Mouse (Mus musculus): ENCODE results near the gene Tfip11. TPM values are rescaled to one million over a fixed set of nuclear protein-coding genes. Genes with fewer than 3 reads are reported as not detected.
A peak's percentile ranks its signal among the peaks of the same experiment; 100 is the strongest.

The Tfip11 gene
- polyA plus RNA-seq, 1 experiment from 2014 or later = 27.1 TPM

- Histone ChIP-seq H3K4me2 (no peak overlapping the region), H3K27ac (ENCODE audit: low read depth) (no peak overlapping the region), H3K4me3 (ENCODE audit: low read depth, low read length) (no peak overlapping the region), H3K4me1 (ENCODE audit: insufficient read depth) (no peaks in the 10 kb centered on the region), H3K36me3 (ENCODE audit: insufficient read depth) (peaks cover 69% of the 10 kb centered on the region), H3K9ac (no peak overlapping the region), H3K27me3 (ENCODE audit: insufficient read depth, low read length) (no peaks in the 10 kb centered on the region), H3K9me3 (ENCODE audit: low read depth, low read length) (no peaks in the 10 kb centered on the region)
- no peak for TF ChIP-seq CTCF (IDR thresholded peaks at IDR 0.05; ENCODE audit: low read depth)
- WGBS = 74% methylated on average over 7 of the region's 7 CpGs
- DNase-seq (no peak), ATAC-seq (ENCODE audit: insufficient read depth) (no peak)
Observed at GRCm38 (mm10) chr5:112371933-112372332, 45.8 kb downstream of the Tfip11 start.

GRCm38 (mm10) chr5:112376111-112376510 is 50.0 kb downstream of the Tfip11 start:
- TF ChIP-seq CTCF (IDR thresholded peaks at IDR 0.05; ENCODE audit: low read depth) = no peak
- no peak overlapping the region for H3K27ac ChIP-seq (ENCODE audit: low read depth)
- DNase-seq = no peak
- H3K9ac ChIP-seq = no peak overlapping the region
- H3K4me3 ChIP-seq (ENCODE audit: low read depth, low read length) = no peak overlapping the region
- no peaks in the 10 kb centered on the region for H3K9me3 ChIP-seq (ENCODE audit: low read depth, low read length)
- 86% methylated on average over 4 of the region's 4 CpGs for WGBS
- no peaks in the 10 kb centered on the region for H3K4me1 ChIP-seq (ENCODE audit: insufficient read depth)
- no peak for ATAC-seq (ENCODE audit: insufficient read depth)
- no peaks in the 10 kb centered on the region for H3K27me3 ChIP-seq (ENCODE audit: insufficient read depth, low read length)
- H3K4me2 ChIP-seq = no peak overlapping the region
- H3K36me3 ChIP-seq (ENCODE audit: insufficient read depth) = peaks cover 46% of the 10 kb centered on the region

DNA sequence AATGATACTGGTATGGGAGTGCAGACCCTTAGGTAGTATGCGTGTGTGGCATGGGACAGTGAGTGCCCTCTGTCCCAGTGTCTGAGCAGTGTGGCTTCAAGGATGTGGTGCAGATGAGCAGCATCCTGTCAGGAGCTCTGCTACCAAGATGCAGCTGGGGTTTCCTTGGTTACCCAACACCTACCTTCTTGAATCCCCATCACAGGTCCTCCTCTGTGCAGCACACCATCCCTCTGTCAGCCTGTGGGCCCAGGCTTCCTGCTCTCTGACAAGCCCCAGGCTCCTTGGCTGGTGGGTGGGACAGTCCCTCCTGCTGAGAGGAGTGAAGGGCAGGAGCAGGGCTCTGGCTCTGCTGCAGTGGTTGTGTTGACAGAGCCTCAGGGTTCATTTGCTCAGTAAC is 51.2 kb downstream of the Tfip11 start:
- no peak overlapping the region for H3K4me3 ChIP-seq (ENCODE audit: low read depth, low read length)
- WGBS = 87% methylated on average over 1 of the region's 1 CpGs
- no peaks in the 10 kb centered on the region for H3K9me3 ChIP-seq (ENCODE audit: low read depth, low read length)
- H3K9ac ChIP-seq = no peak overlapping the region
- H3K36me3 ChIP-seq (ENCODE audit: insufficient read depth) = peaks cover 41% of the 10 kb centered on the region
- H3K27me3 ChIP-seq (ENCODE audit: insufficient read depth, low read length) = no peaks in the 10 kb centered on the region
- DNase-seq (no peak), ATAC-seq (ENCODE audit: insufficient read depth) (no peak)
- no peaks in the 10 kb centered on the region for H3K4me1 ChIP-seq (ENCODE audit: insufficient read depth)
- no peak for TF ChIP-seq CTCF (IDR thresholded peaks at IDR 0.05; ENCODE audit: low read depth)
- no peak overlapping the region for H3K4me2 ChIP-seq
- no peak overlapping the region for H3K27ac ChIP-seq (ENCODE audit: low read depth)

DNA sequence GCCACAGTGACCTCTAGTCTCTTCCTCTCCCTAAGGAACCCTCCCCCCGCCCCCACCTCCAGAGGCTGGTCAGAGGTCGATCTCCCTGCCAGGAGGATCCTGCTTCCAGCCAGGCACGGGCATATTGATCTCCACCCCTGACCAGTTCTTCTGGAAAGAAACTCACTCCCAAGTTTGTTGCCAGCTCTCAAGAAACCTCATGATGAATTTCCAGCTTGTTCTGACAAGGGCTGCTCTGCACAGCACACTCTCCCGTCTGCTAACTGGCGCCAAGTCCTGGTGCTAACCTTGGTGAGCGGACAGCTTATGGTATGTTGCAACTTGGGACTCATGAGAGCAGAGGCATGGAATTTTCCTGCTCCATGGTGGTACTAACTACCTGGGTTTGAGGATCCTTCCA is 52.6 kb downstream of the Tfip11 start:
- no peaks in the 10 kb centered on the region for H3K9me3 ChIP-seq (ENCODE audit: low read depth, low read length)
- no peak overlapping the region for H3K9ac ChIP-seq
- no peak for TF ChIP-seq CTCF (IDR thresholded peaks at IDR 0.05; ENCODE audit: low read depth)
- H3K27ac ChIP-seq (ENCODE audit: low read depth) = no peak overlapping the region
- no peaks in the 10 kb centered on the region for H3K27me3 ChIP-seq (ENCODE audit: insufficient read depth, low read length)
- DNase-seq = no peak
- no peak for ATAC-seq (ENCODE audit: insufficient read depth)
- no peak overlapping the region for H3K4me2 ChIP-seq
- H3K4me3 ChIP-seq (ENCODE audit: low read depth, low read length) = no peak overlapping the region
- H3K4me1 ChIP-seq (ENCODE audit: insufficient read depth) = no peaks in the 10 kb centered on the region
- WGBS = 75% methylated on average over 6 of the region's 6 CpGs
- H3K36me3 ChIP-seq (ENCODE audit: insufficient read depth) = peaks cover 38% of the 10 kb centered on the region

GRCm38 (mm10) chr5:112381154-112381553 is 55.0 kb downstream of the Tfip11 start:
- H3K27ac ChIP-seq (ENCODE audit: low read depth) = no peak overlapping the region
- no peak for TF ChIP-seq CTCF (IDR thresholded peaks at IDR 0.05; ENCODE audit: low read depth)
- no peak overlapping the region for H3K4me2 ChIP-seq
- no peak overlapping the region for H3K4me3 ChIP-seq (ENCODE audit: low read depth, low read length)
- H3K9ac ChIP-seq = no peak overlapping the region
- H3K36me3 ChIP-seq (ENCODE audit: insufficient read depth) = peaks cover 17% of the 10 kb centered on the region
- no peak for DNase-seq
- no peak for ATAC-seq (ENCODE audit: insufficient read depth)
- WGBS = 76% methylated on average over 11 of the region's 11 CpGs
- H3K27me3 ChIP-seq (ENCODE audit: insufficient read depth, low read length) = no peaks in the 10 kb centered on the region
- no peaks in the 10 kb centered on the region for H3K9me3 ChIP-seq (ENCODE audit: low read depth, low read length)
- no peaks in the 10 kb centered on the region for H3K4me1 ChIP-seq (ENCODE audit: insufficient read depth)

DNA sequence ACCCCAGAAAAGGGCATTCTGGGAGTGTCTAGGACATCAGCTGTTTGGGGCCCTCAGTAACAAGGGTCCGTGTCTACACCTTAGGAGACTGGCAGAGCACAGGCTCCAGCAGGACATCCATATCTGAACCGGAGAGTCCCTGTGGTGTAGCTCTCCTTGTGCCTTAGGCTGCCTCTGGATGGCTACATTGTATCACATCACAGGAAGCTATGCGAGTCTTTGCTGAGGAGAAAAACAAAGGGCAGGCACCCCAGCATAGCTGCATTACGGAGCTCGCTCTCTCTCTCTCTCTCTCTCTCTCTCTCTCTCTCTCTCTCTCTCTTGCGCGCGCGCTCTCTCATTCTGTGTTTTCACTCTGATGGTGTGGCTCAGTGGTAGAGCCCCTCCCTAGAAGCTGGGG is 55.9 kb downstream of the Tfip11 start:
- Histone ChIP-seq H3K9me3 (ENCODE audit: low read depth, low read length) (no peaks in the 10 kb centered on the region), H3K27ac (ENCODE audit: low read depth) (no peak overlapping the region), H3K4me1 (ENCODE audit: insufficient read depth) (no peaks in the 10 kb centered on the region), H3K36me3 (ENCODE audit: insufficient read depth) (peaks cover 14% of the 10 kb centered on the region), H3K27me3 (ENCODE audit: insufficient read depth, low read length) (no peaks in the 10 kb centered on the region), H3K9ac (no peak overlapping the region), H3K4me2 (no peak overlapping the region), H3K4me3 (ENCODE audit: low read depth, low read length) (no peak overlapping the region)
- ATAC-seq (ENCODE audit: insufficient read depth) (no peak), DNase-seq (no peak)
- TF ChIP-seq CTCF (IDR thresholded peaks at IDR 0.05; ENCODE audit: low read depth) = no peak
- 56% methylated on average over 9 of the region's 9 CpGs for WGBS

- Histone ChIP-seq H3K4me1 (ENCODE audit: insufficient read depth) (no peaks in the 10 kb centered on the region), H3K4me3 (ENCODE audit: low read depth, low read length) (no peak overlapping the region), H3K9ac (no peak overlapping the region), H3K36me3 (ENCODE audit: insufficient read depth) (peaks cover 14% of the 10 kb centered on the region), H3K27ac (ENCODE audit: low read depth) (no peak overlapping the region), H3K9me3 (ENCODE audit: low read depth, low read length) (no peaks in the 10 kb centered on the region), H3K4me2 (no peak overlapping the region), H3K27me3 (ENCODE audit: insufficient read depth, low read length) (no peaks in the 10 kb centered on the region)
- 38% methylated on average over 17 of the region's 17 CpGs for WGBS
- TF ChIP-seq CTCF (IDR thresholded peaks at IDR 0.05; ENCODE audit: low read depth) = no peak
- DNase-seq (peak; percentile 42), ATAC-seq (ENCODE audit: insufficient read depth) (peak; percentile 47)
Observed at GRCm38 (mm10) chr5:112382641-112383330, 56.6 kb downstream of the Tfip11 start.
